Mouse (Mus musculus): ENCODE measurements around the gene Fggy. TPM values are rescaled to one million over a fixed set of nuclear protein-coding genes. Genes with fewer than 3 reads are reported as not detected.

The Fggy gene
- polyA plus RNA-seq, 1 experiment: 10.8 TPM

GRCm38 (mm10) chr4:95784146-95784895 is 227.0 kb downstream of the Fggy start:
- Histone ChIP-seq H3K79me3 (ENCODE audit: low read depth) (no peaks in the 10 kb centered on the region), H3K79me2 (ENCODE audit: control insufficient read depth, insufficient read depth) (no peaks in the 10 kb centered on the region), H3K36me3 (ENCODE audit: control insufficient read depth, insufficient read depth) (no peaks in the 10 kb centered on the region), H3ac (ENCODE audit: control insufficient read depth, insufficient read length, low read depth) (no peak overlapping the region), H3K4me3 (ENCODE audit: insufficient read depth, poor library complexity, severe bottlenecking) (no peak overlapping the region), H3K27me3 (ENCODE audit: control insufficient read depth, insufficient read depth, insufficient read length) (no peaks in the 10 kb centered on the region)
- no peak for TF ChIP-seq MYOG (IDR thresholded peaks at IDR 0.05; ENCODE audit: control insufficient read depth, extremely low read depth, insufficient read length)
- no peak for TF ChIP-seq CTCF (IDR thresholded peaks at IDR 0.05; ENCODE audit: control insufficient read depth, insufficient read depth, insufficient read length)
- TF ChIP-seq MAX (IDR thresholded peaks at IDR 0.05): no peak
- no peak for TF ChIP-seq FOSL1 (IDR thresholded peaks at IDR 0.05; ENCODE audit: insufficient read depth, low read length, poor library complexity, severe bottlenecking)
- no peak for TF ChIP-seq USF1 (IDR thresholded peaks at IDR 0.05; ENCODE audit: low read depth)

GRCm38 (mm10) chr4:95787609-95788008 is 230.3 kb downstream of the Fggy start:
- Histone ChIP-seq H3K4me3 (ENCODE audit: insufficient read depth, poor library complexity, severe bottlenecking) (no peak overlapping the region), H3ac (ENCODE audit: control insufficient read depth, insufficient read length, low read depth) (no peak overlapping the region), H3K36me3 (ENCODE audit: control insufficient read depth, insufficient read depth) (no peaks in the 10 kb centered on the region), H3K27me3 (ENCODE audit: control insufficient read depth, insufficient read depth, insufficient read length) (no peaks in the 10 kb centered on the region), H3K79me3 (ENCODE audit: low read depth) (no peaks in the 10 kb centered on the region), H3K79me2 (ENCODE audit: control insufficient read depth, insufficient read depth) (no peaks in the 10 kb centered on the region)
- TF ChIP-seq MYOG (IDR thresholded peaks at IDR 0.05; ENCODE audit: control insufficient read depth, extremely low read depth, insufficient read length) (no peak), USF1 (IDR thresholded peaks at IDR 0.05; ENCODE audit: low read depth) (no peak), CEBPB (IDR thresholded peaks at IDR 0.05; ENCODE audit: low read depth) (no peak), MYOD1 (IDR thresholded peaks at IDR 0.05; ENCODE audit: control insufficient read depth, insufficient read length, low read depth) (no peak), FOSL1 (IDR thresholded peaks at IDR 0.05; ENCODE audit: insufficient read depth, low read length, poor library complexity, severe bottlenecking) (no peak), MAX (IDR thresholded peaks at IDR 0.05) (no peak), CTCF (IDR thresholded peaks at IDR 0.05; ENCODE audit: control insufficient read depth, insufficient read depth, insufficient read length) (no peak)

DNA sequence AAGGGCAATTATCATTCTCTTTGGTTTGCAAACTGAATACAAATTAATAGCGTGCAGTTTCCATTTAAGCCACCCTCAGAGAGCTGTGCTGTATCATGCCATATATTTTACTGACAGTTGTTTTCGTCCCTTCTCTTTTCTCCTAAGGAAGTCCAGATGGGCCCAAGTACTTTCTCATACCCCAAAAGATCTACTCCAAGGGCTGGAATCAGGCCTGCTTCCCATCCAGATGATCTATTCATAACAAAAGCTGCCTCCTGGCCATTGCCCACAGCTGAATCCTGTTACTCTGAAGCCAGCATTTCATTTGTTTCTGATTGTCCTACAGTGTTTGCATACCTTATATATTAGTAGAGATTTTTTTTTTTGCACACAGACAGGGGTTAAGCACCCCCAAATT is 231.6 kb downstream of the Fggy start:
- no peak overlapping the region for H3K4me3 ChIP-seq (ENCODE audit: insufficient read depth, poor library complexity, severe bottlenecking)
- no peak overlapping the region for H3ac ChIP-seq (ENCODE audit: control insufficient read depth, insufficient read length, low read depth)
- no peaks in the 10 kb centered on the region for H3K36me3 ChIP-seq (ENCODE audit: control insufficient read depth, insufficient read depth)
- H3K27me3 ChIP-seq (ENCODE audit: control insufficient read depth, insufficient read depth, insufficient read length): no peaks in the 10 kb centered on the region
- TF ChIP-seq USF1 (IDR thresholded peaks at IDR 0.05; ENCODE audit: low read depth) (no peak), MAX (IDR thresholded peaks at IDR 0.05) (no peak), FOSL1 (IDR thresholded peaks at IDR 0.05; ENCODE audit: insufficient read depth, low read length, poor library complexity, severe bottlenecking) (no peak), CEBPB (IDR thresholded peaks at IDR 0.05; ENCODE audit: low read depth) (no peak), CTCF (IDR thresholded peaks at IDR 0.05; ENCODE audit: control insufficient read depth, insufficient read depth, insufficient read length) (no peak), MYOD1 (IDR thresholded peaks at IDR 0.05; ENCODE audit: control insufficient read depth, insufficient read length, low read depth) (no peak), MYOG (IDR thresholded peaks at IDR 0.05; ENCODE audit: control insufficient read depth, extremely low read depth, insufficient read length) (no peak)
- H3K79me2 ChIP-seq (ENCODE audit: control insufficient read depth, insufficient read depth): no peaks in the 10 kb centered on the region
- no peaks in the 10 kb centered on the region for H3K79me3 ChIP-seq (ENCODE audit: low read depth)

- Histone ChIP-seq H3K36me3 (ENCODE audit: control insufficient read depth, insufficient read depth) (no peaks in the 10 kb centered on the region), H3K4me3 (ENCODE audit: insufficient read depth, poor library complexity, severe bottlenecking) (no peak overlapping the region), H3K27me3 (ENCODE audit: control insufficient read depth, insufficient read depth, insufficient read length) (no peaks in the 10 kb centered on the region), H3K79me3 (ENCODE audit: low read depth) (no peaks in the 10 kb centered on the region), H3ac (ENCODE audit: control insufficient read depth, insufficient read length, low read depth) (no peak overlapping the region), H3K79me2 (ENCODE audit: control insufficient read depth, insufficient read depth) (no peaks in the 10 kb centered on the region)
- TF ChIP-seq CTCF (IDR thresholded peaks at IDR 0.05; ENCODE audit: control insufficient read depth, insufficient read depth, insufficient read length) (no peak), MAX (IDR thresholded peaks at IDR 0.05) (no peak)
These were observed 234.7 kb downstream of the Fggy start for GRCm38 (mm10) chr4:95791913-95792475.

- no peak for TF ChIP-seq CTCF (IDR thresholded peaks at IDR 0.05; ENCODE audit: control insufficient read depth, insufficient read depth, insufficient read length)
- Histone ChIP-seq H3K27me3 (ENCODE audit: control insufficient read depth, insufficient read depth, insufficient read length) (no peaks in the 10 kb centered on the region), H3K79me3 (ENCODE audit: low read depth) (no peaks in the 10 kb centered on the region), H3K36me3 (ENCODE audit: control insufficient read depth, insufficient read depth) (no peaks in the 10 kb centered on the region), H3K4me3 (ENCODE audit: insufficient read depth, poor library complexity, severe bottlenecking) (no peak overlapping the region), H3ac (ENCODE audit: control insufficient read depth, insufficient read length, low read depth) (no peak overlapping the region), H3K79me2 (ENCODE audit: control insufficient read depth, insufficient read depth) (no peaks in the 10 kb centered on the region)
These were observed 236.5 kb downstream of the Fggy start for GRCm38 (mm10) chr4:95793647-95794328.

GRCm38 (mm10) chr4:95794651-95795050 is 237.3 kb downstream of the Fggy start:
- H3ac ChIP-seq (ENCODE audit: control insufficient read depth, insufficient read length, low read depth): no peak overlapping the region
- no peaks in the 10 kb centered on the region for H3K79me3 ChIP-seq (ENCODE audit: low read depth)
- TF ChIP-seq MYOD1 (IDR thresholded peaks at IDR 0.05; ENCODE audit: control insufficient read depth, insufficient read length, low read depth) (no peak), MAX (IDR thresholded peaks at IDR 0.05) (no peak), USF1 (IDR thresholded peaks at IDR 0.05; ENCODE audit: low read depth) (no peak), FOSL1 (IDR thresholded peaks at IDR 0.05; ENCODE audit: insufficient read depth, low read length, poor library complexity, severe bottlenecking) (no peak), CEBPB (IDR thresholded peaks at IDR 0.05; ENCODE audit: low read depth) (no peak), CTCF (IDR thresholded peaks at IDR 0.05; ENCODE audit: control insufficient read depth, insufficient read depth, insufficient read length) (no peak), MYOG (IDR thresholded peaks at IDR 0.05; ENCODE audit: control insufficient read depth, extremely low read depth, insufficient read length) (no peak)
- no peaks in the 10 kb centered on the region for H3K36me3 ChIP-seq (ENCODE audit: control insufficient read depth, insufficient read depth)
- H3K27me3 ChIP-seq (ENCODE audit: control insufficient read depth, insufficient read depth, insufficient read length): no peaks in the 10 kb centered on the region
- H3K4me3 ChIP-seq (ENCODE audit: insufficient read depth, poor library complexity, severe bottlenecking): no peak overlapping the region
- H3K79me2 ChIP-seq (ENCODE audit: control insufficient read depth, insufficient read depth): no peaks in the 10 kb centered on the region
